Mouse (Mus musculus) hindbrain, embryonic 13.5 days (tissue): Measurements from ENCODE around the gene Zfp821. TPM values are rescaled to one million over a fixed set of nuclear protein-coding genes. Genes with fewer than 3 reads are reported as not detected.

Source experiments
- ATAC-seq: fragments of 200-750 bp; cut with Nextera tagmentation; 2 replicates; pipeline ENCODE4 v1.8.0; 2017; ENCODE audit warnings: moderate TSS enrichment; ENCODE audit not compliant: low FRiP score
- H3K27ac ChIP-seq: fragments of 300-500 bp; sonication (generic); 2 replicates; pipeline ENCODE4 v1.5.1; 2015; ENCODE audit warnings: inconsistent platforms, mild to moderate bottlenecking, moderate library complexity
- H3K27me3 ChIP-seq: fragments of 300-500 bp; sonication (generic); 2 replicates; pipeline ENCODE4 v1.6.1; 2015; ENCODE audit warnings: mild to moderate bottlenecking, inconsistent platforms
- H3K36me3 ChIP-seq: fragments of 300-500 bp; sonication (generic); 2 replicates; pipeline ENCODE4 v1.6.1; 2015; ENCODE audit warnings: mild to moderate bottlenecking, inconsistent platforms
- H3K4me1 ChIP-seq: fragments of 300-500 bp; sonication (generic); replicated peaks from 2 replicates; pipeline ENCODE4 v1.6.1; 2015; ENCODE audit warnings: inconsistent platforms
- H3K4me2 ChIP-seq: fragments of 300-500 bp; sonication (generic); 2 replicates; pipeline ENCODE4 v1.6.1; 2015; ENCODE audit warnings: inconsistent platforms, mild to moderate bottlenecking, moderate library complexity
- H3K4me3 ChIP-seq: fragments of 300-500 bp; sonication (generic); 2 replicates; pipeline ENCODE4 v1.5.1; 2015; ENCODE audit warnings: mild to moderate bottlenecking, inconsistent platforms
- H3K9ac ChIP-seq: fragments of 300-500 bp; sonication (generic); 2 replicates; pipeline ENCODE4 v1.6.1; 2015; ENCODE audit warnings: mild to moderate bottlenecking, inconsistent platforms
- H3K9me3 ChIP-seq: fragments of 300-500 bp; sonication (generic); 2 replicates; pipeline ENCODE4 v1.6.1; 2016; ENCODE audit warnings: inconsistent platforms
- WGBS: fragments of 180-500 bp; shearing (Covaris S2); methylation state at CpG from one replicate; pipeline ENCODE4 v1.1.7; 2015; 5-methylcytosine and 5-hydroxymethylcytosine counted together
- polyA plus RNA-seq: library from polyadenylated mRNA; unstranded; fragments of >200 nt; fragmentation: Nextera tagmentation; extraction: Ambion mirVana; gene quantifications from 2 replicates; pipeline ENCODE4 v1.2.1, GENCODE M21; 2015

The Zfp821 gene
- polyA plus RNA-seq, 1 experiment from 2014 or later: 77.0 TPM

- Histone ChIP-seq H3K36me3 (no peaks in the 10 kb centered on the region), H3K4me1 (peaks cover 33% of the 10 kb centered on the region), H3K27me3 (no peaks in the 10 kb centered on the region; the same call in 1 of the 2 replicates), H3K27ac (peak within 1 kb of the TSS; percentile 91), H3K9me3 (no peaks in the 10 kb centered on the region), H3K4me2 (peak within 1 kb of the TSS; percentile 74), H3K9ac (peak within 1 kb of the TSS; percentile 99), H3K4me3 (peak within 1 kb of the TSS; percentile 100)
- WGBS: under 1% methylated on average over 57 of the region's 57 CpGs
- peak; percentile 98 for ATAC-seq
These were observed 12.0 kb upstream of the Zfp821 start, which contains the start of gene Ist1 for GRCm38 (mm10) chr8:109693146-109693900. Gene Ist1, minus strand, starts transcription at chr8:109693260.

DNA sequence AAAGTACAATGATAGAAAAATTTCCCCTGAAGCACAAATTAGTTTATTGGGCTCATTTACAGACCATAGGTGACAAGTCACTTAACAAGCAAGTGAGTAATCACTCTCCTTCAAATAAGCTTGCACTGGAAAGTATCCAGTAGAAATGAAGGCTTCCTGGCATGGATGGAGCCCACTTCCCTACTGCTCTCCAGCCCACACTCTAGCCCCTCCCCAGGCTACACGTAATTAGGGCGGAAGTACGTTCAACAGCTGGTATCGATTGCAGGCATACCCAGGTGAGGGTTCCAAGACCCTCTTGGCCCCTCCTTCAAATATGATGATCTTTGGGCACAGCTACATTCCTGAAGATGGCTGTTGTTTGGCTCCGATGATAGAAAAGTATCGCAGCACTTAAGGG lies 11.2 kb upstream of the Zfp821 start:
- Histone ChIP-seq H3K9me3 (no peaks in the 10 kb centered on the region), H3K4me1 (peaks cover 31% of the 10 kb centered on the region), H3K9ac (no peak overlapping the region), H3K27ac (no peak overlapping the region), H3K4me2 (peak overlapping the region; percentile 65), H3K36me3 (no peaks in the 10 kb centered on the region), H3K27me3 (no peaks in the 10 kb centered on the region; the same call in 1 of the 2 replicates), H3K4me3 (peak overlapping the region; percentile 100; the same call in 1 of the 2 replicates)
- ATAC-seq: no peak
- 56% methylated on average over 6 of the region's 6 CpGs for WGBS

- no peak for ATAC-seq
- peaks cover 9% of the 10 kb centered on the region for H3K4me1 ChIP-seq
- WGBS: 65% methylated on average over 1 of the region's 1 CpGs
These were observed 7.6 kb upstream of the Zfp821 start for GRCm38 (mm10) chr8:109697754-109698153.

GRCm38 (mm10) chr8:109698477-109698876 lies 6.9 kb upstream of the Zfp821 start:
- Histone ChIP-seq H3K9ac (no peak overlapping the region), H3K36me3 (no peaks in the 10 kb centered on the region), H3K27me3 (peaks cover 14% of the 10 kb centered on the region), H3K4me2 (no peak overlapping the region), H3K4me3 (no peak overlapping the region), H3K4me1 (peaks cover 9% of the 10 kb centered on the region), H3K9me3 (no peaks in the 10 kb centered on the region), H3K27ac (no peak overlapping the region)
- WGBS: 79% methylated on average over 3 of the region's 3 CpGs
- no peak for ATAC-seq

More at GRCm38 (mm10) chr8:109697754-109698153, 7.6 kb upstream of the Zfp821 start:
- Histone ChIP-seq H3K9ac (no peak overlapping the region), H3K27ac (no peak overlapping the region), H3K36me3 (no peaks in the 10 kb centered on the region), H3K27me3 (peaks cover 8% of the 10 kb centered on the region; the same call in 1 of the 2 replicates), H3K4me2 (no peak overlapping the region), H3K4me3 (no peak overlapping the region), H3K9me3 (no peaks in the 10 kb centered on the region)

DNA sequence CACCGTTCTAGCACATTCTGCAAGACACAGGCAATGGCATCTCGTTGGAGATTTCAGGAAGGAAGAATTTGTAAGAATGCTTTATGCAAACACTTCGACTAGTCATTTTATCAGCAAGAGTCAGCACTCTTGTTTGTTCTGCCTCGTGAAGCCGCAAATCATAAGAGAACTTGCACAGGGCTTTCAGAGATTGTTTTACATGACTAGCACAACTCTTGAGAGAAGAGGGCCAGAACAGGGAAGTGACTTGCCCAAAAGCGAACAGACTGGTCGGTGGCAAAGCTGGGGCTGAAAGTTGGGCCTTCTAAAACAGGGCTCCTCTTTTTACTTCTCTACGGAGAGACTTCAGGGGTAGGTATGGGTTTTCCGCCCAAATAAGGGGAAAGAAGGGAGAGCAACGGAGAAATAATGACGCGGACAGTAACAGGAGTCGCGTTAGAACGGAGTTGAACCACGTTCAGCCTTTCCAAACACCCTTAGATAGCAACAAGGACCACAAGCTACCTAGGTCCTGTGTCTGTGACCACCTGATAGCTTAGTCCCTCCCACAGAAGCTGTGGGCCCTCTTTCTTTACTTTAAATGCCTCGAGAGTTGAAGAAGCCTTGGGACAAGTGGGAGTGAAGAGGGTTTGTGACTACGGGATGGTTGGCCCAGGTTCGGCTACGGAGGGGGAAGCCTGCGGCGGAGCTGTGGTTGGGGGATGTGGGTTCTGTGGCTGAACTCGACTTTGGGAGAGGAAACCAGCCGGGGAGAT lies 604 bp upstream of the Zfp821 start:
- 12% methylated on average over 24 of the region's 24 CpGs for WGBS
- Histone ChIP-seq H3K9me3 (no peaks in the 10 kb centered on the region), H3K4me3 (peak overlapping the region; percentile 96), H3K27me3 (peaks cover 17% of the 10 kb centered on the region), H3K36me3 (peaks cover 21% of the 10 kb centered on the region), H3K4me1 (peaks cover 32% of the 10 kb centered on the region), H3K27ac (peak overlapping the region; percentile 99), H3K9ac (peak overlapping the region; percentile 99), H3K4me2 (peak overlapping the region; percentile 88)
- ATAC-seq: peak; percentile 52

DNA sequence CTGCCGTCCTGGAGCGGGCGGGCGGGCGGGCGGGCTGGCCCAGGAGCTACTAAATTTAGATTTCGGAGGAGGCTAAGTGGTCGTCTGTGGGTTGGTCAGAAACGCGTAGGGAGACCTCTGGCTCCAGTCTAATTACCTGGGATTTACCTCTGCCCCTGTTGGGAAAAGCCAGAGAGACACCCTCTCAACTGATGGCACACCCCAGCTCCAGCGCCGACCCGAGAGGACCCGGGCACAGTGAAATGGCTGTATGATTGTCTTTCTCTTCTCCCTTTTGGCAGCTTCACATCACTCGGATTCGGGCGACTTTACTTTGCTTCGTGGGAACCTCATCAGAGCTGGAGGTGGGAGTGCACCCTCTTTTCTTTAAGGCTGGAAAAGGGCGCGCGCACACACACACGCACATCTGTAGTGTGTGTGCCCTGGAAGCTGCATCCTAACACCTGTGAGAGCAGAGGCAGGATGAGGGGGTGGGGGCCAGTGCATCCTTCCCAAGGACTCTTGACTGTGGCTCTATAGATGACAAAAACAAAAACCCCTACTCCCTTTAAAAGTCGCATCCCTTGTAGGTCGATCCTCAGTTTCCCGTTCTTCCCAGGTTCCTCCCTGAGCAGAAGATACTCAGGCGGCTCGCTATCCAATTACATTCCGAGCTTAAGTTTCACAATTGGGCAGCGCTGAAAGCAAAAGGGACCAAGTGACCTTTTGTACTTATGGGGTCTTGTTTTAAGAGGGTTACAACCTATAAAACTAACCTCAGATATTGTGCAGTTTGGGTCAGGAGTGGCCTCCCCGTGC lies 929 bp downstream of the Zfp821 start:
- H3K9ac ChIP-seq: peak overlapping the region; percentile 99
- peaks cover 17% of the 10 kb centered on the region for H3K27me3 ChIP-seq
- no peaks in the 10 kb centered on the region for H3K9me3 ChIP-seq
- peak overlapping the region; percentile 88 for H3K4me2 ChIP-seq
- 2% methylated on average over 29 of the region's 30 CpGs for WGBS
- H3K4me1 ChIP-seq: peaks cover 32% of the 10 kb centered on the region
- peak; percentile 53 for ATAC-seq
- H3K27ac ChIP-seq: peak overlapping the region; percentile 99
- peaks cover 37% of the 10 kb centered on the region for H3K36me3 ChIP-seq
- peak overlapping the region; percentile 96 for H3K4me3 ChIP-seq

- H3K36me3 ChIP-seq: peaks cover 43% of the 10 kb centered on the region
- peak overlapping the region; percentile 88 for H3K4me2 ChIP-seq
- 36% methylated on average over 2 of the region's 2 CpGs for WGBS
- peaks cover 17% of the 10 kb centered on the region for H3K27me3 ChIP-seq
- peaks cover 32% of the 10 kb centered on the region for H3K4me1 ChIP-seq
- H3K27ac ChIP-seq: peak overlapping the region; percentile 99; the same call in 1 of the 2 replicates
- H3K9me3 ChIP-seq: no peaks in the 10 kb centered on the region
- H3K9ac ChIP-seq: peak overlapping the region; percentile 99
- ATAC-seq: 0 out of 2 replicates have a peak, but pooled peaks have one; percentile 11
- H3K4me3 ChIP-seq: peak overlapping the region; percentile 96
These were observed 1.5 kb downstream of the Zfp821 start for GRCm38 (mm10) chr8:109706874-109707237.

GRCm38 (mm10) chr8:109707921-109708320 lies 2.6 kb downstream of the Zfp821 start:
- no peak for ATAC-seq
- H3K36me3 ChIP-seq: peaks cover 53% of the 10 kb centered on the region
- H3K27ac ChIP-seq: no peak overlapping the region
- H3K4me3 ChIP-seq: peak overlapping the region; percentile 96
- H3K27me3 ChIP-seq: peaks cover 10% of the 10 kb centered on the region
- no peaks in the 10 kb centered on the region for H3K9me3 ChIP-seq
- H3K9ac ChIP-seq: peak overlapping the region; percentile 99
- WGBS: 97% methylated on average over 4 of the region's 4 CpGs
- H3K4me1 ChIP-seq: peaks cover 32% of the 10 kb centered on the region
- peak overlapping the region; percentile 88 for H3K4me2 ChIP-seq

GRCm38 (mm10) chr8:109712521-109712920 lies 7.2 kb downstream of the Zfp821 start:
- H3K36me3 ChIP-seq: peaks cover 94% of the 10 kb centered on the region
- ATAC-seq: no peak
- WGBS: 100% methylated on average over 1 of the region's 1 CpGs

GRCm38 (mm10) chr8:109714961-109715360 lies 9.6 kb downstream of the Zfp821 start:
- no peak overlapping the region for H3K4me2 ChIP-seq
- no peaks in the 10 kb centered on the region for H3K9me3 ChIP-seq
- H3K36me3 ChIP-seq: peaks cover 94% of the 10 kb centered on the region
- no peaks in the 10 kb centered on the region for H3K27me3 ChIP-seq
- WGBS: 96% methylated on average over 5 of the region's 5 CpGs
- H3K4me3 ChIP-seq: no peak overlapping the region
- H3K4me1 ChIP-seq: no peaks in the 10 kb centered on the region
- no peak overlapping the region for H3K27ac ChIP-seq
- no peak overlapping the region for H3K9ac ChIP-seq
- ATAC-seq: no peak

More at GRCm38 (mm10) chr8:109712521-109712920, 7.2 kb downstream of the Zfp821 start:
- no peaks in the 10 kb centered on the region for H3K9me3 ChIP-seq
- H3K4me2 ChIP-seq: no peak overlapping the region
- no peak overlapping the region for H3K9ac ChIP-seq
- peaks cover 15% of the 10 kb centered on the region for H3K4me1 ChIP-seq
- no peaks in the 10 kb centered on the region for H3K27me3 ChIP-seq
- no peak overlapping the region for H3K4me3 ChIP-seq
- H3K27ac ChIP-seq: no peak overlapping the region

DNA sequence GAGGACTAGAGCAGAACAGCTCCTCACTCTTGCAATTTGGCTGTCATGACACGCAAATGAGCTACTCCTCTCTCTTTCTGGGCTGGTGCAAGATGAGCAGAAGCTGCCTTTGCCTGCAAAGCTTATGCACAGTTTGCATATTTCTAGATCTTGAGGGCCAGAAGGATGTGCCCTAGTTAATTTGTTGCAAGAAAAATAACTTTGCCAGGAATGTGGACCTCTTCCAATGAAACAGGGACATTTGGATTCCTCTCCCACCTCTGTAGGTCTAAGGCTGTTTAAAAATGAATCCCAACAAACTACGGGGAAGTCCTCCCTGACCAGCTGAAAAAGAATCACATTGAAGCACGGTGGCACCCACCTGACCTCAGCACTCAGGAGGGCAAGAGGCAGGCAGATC lies 19.8 kb downstream of the Zfp821 start:
- Histone ChIP-seq H3K9me3 (no peaks in the 10 kb centered on the region), H3K4me1 (no peaks in the 10 kb centered on the region), H3K36me3 (peaks cover 91% of the 10 kb centered on the region), H3K9ac (no peak overlapping the region), H3K4me2 (no peak overlapping the region), H3K27ac (no peak overlapping the region), H3K4me3 (no peak overlapping the region), H3K27me3 (no peaks in the 10 kb centered on the region)
- 92% methylated on average over 3 of the region's 3 CpGs for WGBS
- no peak for ATAC-seq

GRCm38 (mm10) chr8:109731012-109731411 lies 25.7 kb downstream of the Zfp821 start:
- Histone ChIP-seq H3K4me1 (peaks cover 8% of the 10 kb centered on the region), H3K4me2 (no peak overlapping the region), H3K9ac (no peak overlapping the region), H3K9me3 (no peaks in the 10 kb centered on the region), H3K27me3 (no peaks in the 10 kb centered on the region), H3K36me3 (peaks cover 77% of the 10 kb centered on the region), H3K27ac (no peak overlapping the region), H3K4me3 (no peak overlapping the region)
- 75% methylated on average over 3 of the region's 3 CpGs for WGBS
- ATAC-seq: no peak
